Mouse (Mus musculus) embryonic facial prominence, embryonic 10.5 days (tissue): ENCODE measurements around the gene Tmem8b. TPM values are rescaled to one million over a fixed set of nuclear protein-coding genes. Genes with fewer than 3 reads are reported as not detected.

Experiments
- DNase-seq: peaks from one replicate; pipeline ENCODE4 v3.0.0-alpha.2; 2017; ENCODE audit warnings: low spot score
- H3K27ac ChIP-seq: fragments of 300-500 bp; sonication (generic); replicated peaks from 2 replicates; pipeline ENCODE4 v1.5.1; 2016; ENCODE audit warnings: mild to moderate bottlenecking
- H3K27me3 ChIP-seq: fragments of 300-500 bp; sonication (generic); replicated peaks from 2 replicates; pipeline ENCODE4 v1.6.1; 2016; ENCODE audit warnings: low read depth, mild to moderate bottlenecking; ENCODE audit not compliant: poor library complexity, severe bottlenecking
- H3K36me3 ChIP-seq: fragments of 300-500 bp; sonication (generic); replicated peaks from 2 replicates; pipeline ENCODE4 v1.6.1; 2016; ENCODE audit warnings: mild to moderate bottlenecking, moderate library complexity
- H3K4me1 ChIP-seq: fragments of 300-500 bp; sonication (generic); 2 replicates; pipeline ENCODE4 v1.6.1; 2016
- H3K4me3 ChIP-seq: fragments of 300-500 bp; sonication (generic); 2 replicates; pipeline ENCODE4 v1.5.1; 2016; ENCODE audit warnings: mild to moderate bottlenecking, moderate library complexity
- H3K9me3 ChIP-seq: fragments of 300-500 bp; sonication (generic); 2 replicates; pipeline ENCODE4 v1.6.1; 2016; ENCODE audit warnings: mild to moderate bottlenecking
- WGBS: fragments of 180-500 bp; shearing (Covaris S2); methylation state at CpG from one replicate; pipeline ENCODE4 v1.1.7; 2016; 5-methylcytosine and 5-hydroxymethylcytosine counted together
- polyA plus RNA-seq: library from polyadenylated mRNA; unstranded; fragments of >200 nt; fragmentation: Nextera tagmentation; extraction: Ambion mirVana; gene quantifications from 2 replicates; pipeline ENCODE4 v1.2.1, GENCODE M21; 2016

Tmem8b gene
- polyA plus RNA-seq, 1 experiment from 2014 or later = 5.1 TPM

- H3K27ac ChIP-seq = no peak overlapping the region
- WGBS = 81% methylated on average over 8 of the region's 8 CpGs
These were observed 4.9 kb downstream of the Tmem8b start for GRCm38 (mm10) chr4:43673703-43674102.

GRCm38 (mm10) chr4:43674974-43675373 is 6.2 kb downstream of the Tmem8b start:
- WGBS = 71% methylated on average over 5 of the region's 5 CpGs
- Histone ChIP-seq H3K27ac (no peak overlapping the region), H3K27me3 (peaks cover 15% of the 10 kb centered on the region), H3K4me1 (peaks cover 28% of the 10 kb centered on the region), H3K9me3 (no peaks in the 10 kb centered on the region), H3K4me3 (no peak overlapping the region), H3K36me3 (peaks cover 35% of the 10 kb centered on the region)
- DNase-seq = no peak

More at GRCm38 (mm10) chr4:43673703-43674102, 4.9 kb downstream of the Tmem8b start:
- no peak for DNase-seq
- Histone ChIP-seq H3K9me3 (no peaks in the 10 kb centered on the region), H3K4me3 (no peak overlapping the region), H3K4me1 (peaks cover 39% of the 10 kb centered on the region), H3K36me3 (peaks cover 33% of the 10 kb centered on the region), H3K27me3 (peaks cover 18% of the 10 kb centered on the region)

GRCm38 (mm10) chr4:43675608-43676007 is 6.8 kb downstream of the Tmem8b start:
- H3K4me1 ChIP-seq = peaks cover 22% of the 10 kb centered on the region
- H3K9me3 ChIP-seq = no peaks in the 10 kb centered on the region
- H3K27ac ChIP-seq = no peak overlapping the region
- DNase-seq = no peak
- peaks cover 37% of the 10 kb centered on the region for H3K36me3 ChIP-seq
- WGBS = 74% methylated on average over 4 of the region's 4 CpGs
- no peak overlapping the region for H3K4me3 ChIP-seq
- H3K27me3 ChIP-seq = peaks cover 10% of the 10 kb centered on the region

- Histone ChIP-seq H3K36me3 (peaks cover 57% of the 10 kb centered on the region), H3K27ac (no peak overlapping the region), H3K9me3 (no peaks in the 10 kb centered on the region), H3K27me3 (no peaks in the 10 kb centered on the region), H3K4me3 (no peak overlapping the region), H3K4me1 (0 out of 2 replicates have a peak, but pooled peaks cover 1% of the 10 kb centered on the region)
- WGBS = 88% methylated on average over 6 of the region's 6 CpGs
- DNase-seq = no peak
These were observed 9.8 kb downstream of the Tmem8b start for GRCm38 (mm10) chr4:43678541-43678940.

- no peak overlapping the region for H3K4me3 ChIP-seq
- no peaks in the 10 kb centered on the region for H3K4me1 ChIP-seq
- no peaks in the 10 kb centered on the region for H3K27me3 ChIP-seq
- no peaks in the 10 kb centered on the region for H3K9me3 ChIP-seq
- peaks cover 50% of the 10 kb centered on the region for H3K36me3 ChIP-seq
- WGBS = 87% methylated on average over 7 of the region's 7 CpGs
- H3K27ac ChIP-seq = no peak overlapping the region
- no peak for DNase-seq
These were observed 10.8 kb downstream of the Tmem8b start for GRCm38 (mm10) chr4:43679416-43680043.

- H3K4me3 ChIP-seq = no peak overlapping the region
- no peaks in the 10 kb centered on the region for H3K27me3 ChIP-seq
- H3K4me1 ChIP-seq = 0 out of 2 replicates have a peak, but pooled peaks cover 2% of the 10 kb centered on the region
- WGBS = 93% methylated on average over 17 of the region's 17 CpGs
- H3K27ac ChIP-seq = no peak overlapping the region
- no peaks in the 10 kb centered on the region for H3K9me3 ChIP-seq
- H3K36me3 ChIP-seq = peaks cover 25% of the 10 kb centered on the region
- DNase-seq = no peak
These were observed 21.2 kb downstream of the Tmem8b start for GRCm38 (mm10) chr4:43690021-43690420.

- Histone ChIP-seq H3K4me1 (0 out of 2 replicates have a peak, but pooled peaks cover 8% of the 10 kb centered on the region), H3K27me3 (no peaks in the 10 kb centered on the region), H3K9me3 (no peaks in the 10 kb centered on the region), H3K27ac (no peak overlapping the region), H3K4me3 (no peak overlapping the region), H3K36me3 (peaks cover 15% of the 10 kb centered on the region)
- DNase-seq = no peak
- whole genome bisulfite sequencing = 83% methylated on average over 5 of the region's 5 CpGs
These were observed 22.3 kb downstream of the Tmem8b start for GRCm38 (mm10) chr4:43691026-43691425.

- 87% methylated on average over 5 of the region's 5 CpGs for WGBS
- H3K36me3 ChIP-seq = peaks cover 10% of the 10 kb centered on the region
- no peak for DNase-seq
- H3K4me1 ChIP-seq = 0 out of 2 replicates have a peak, but pooled peaks cover 8% of the 10 kb centered on the region
- no peaks in the 10 kb centered on the region for H3K9me3 ChIP-seq
- H3K27me3 ChIP-seq = no peaks in the 10 kb centered on the region
- no peak overlapping the region for H3K27ac ChIP-seq
- H3K4me3 ChIP-seq = no peak overlapping the region
These were observed 25.1 kb downstream of the Tmem8b start for GRCm38 (mm10) chr4:43693806-43694241.

GRCm38 (mm10) chr4:43694439-43695248 is 25.9 kb downstream of the Tmem8b start:
- Histone ChIP-seq H3K27me3 (no peaks in the 10 kb centered on the region), H3K4me3 (no peak overlapping the region), H3K4me1 (0 out of 2 replicates have a peak, but pooled peaks cover 8% of the 10 kb centered on the region), H3K36me3 (peaks cover 6% of the 10 kb centered on the region), H3K9me3 (no peaks in the 10 kb centered on the region), H3K27ac (no peak overlapping the region; the same call in 1 of the 2 replicates)
- 77% methylated on average over 1 of the region's 1 CpGs for WGBS
- no peak for DNase-seq

- H3K27ac ChIP-seq = no peak overlapping the region; the same call in 1 of the 2 replicates
- no peaks in the 10 kb centered on the region for H3K9me3 ChIP-seq
- no peak for DNase-seq
- no peaks in the 10 kb centered on the region for H3K27me3 ChIP-seq
- WGBS = 36% methylated on average over 9 of the region's 9 CpGs
- H3K36me3 ChIP-seq = no peaks in the 10 kb centered on the region; the same call in 1 of the 2 replicates
- 0 out of 2 replicates have a peak, but pooled peaks cover 8% of the 10 kb centered on the region for H3K4me1 ChIP-seq
- H3K4me3 ChIP-seq = no peak overlapping the region
These were observed 26.5 kb downstream of the Tmem8b start for GRCm38 (mm10) chr4:43695249-43695671.

- Histone ChIP-seq H3K27me3 (no peaks in the 10 kb centered on the region), H3K4me3 (no peak overlapping the region), H3K9me3 (no peaks in the 10 kb centered on the region), H3K4me1 (0 out of 2 replicates have a peak, but pooled peaks cover 8% of the 10 kb centered on the region), H3K27ac (no peak overlapping the region), H3K36me3 (no peaks in the 10 kb centered on the region)
- WGBS = 93% methylated on average over 13 of the region's 13 CpGs
- DNase-seq = no peak
These were observed 27.8 kb downstream of the Tmem8b start for GRCm38 (mm10) chr4:43696561-43696960.

GRCm38 (mm10) chr4:43700707-43701106 is 31.9 kb downstream of the Tmem8b start, which contains the start of gene Olfr70:
Olfr70 (minus strand) TSS chr4:43700807.
- no peak within 1 kb of the TSS for H3K4me3 ChIP-seq
- H3K27ac ChIP-seq = no peak within 1 kb of the TSS
- H3K9me3 ChIP-seq = no peaks in the 10 kb centered on the region
- H3K4me1 ChIP-seq = no peaks in the 10 kb centered on the region
- no peaks in the 10 kb centered on the region for H3K36me3 ChIP-seq
- 0 out of 2 replicates have a peak, but pooled peaks cover under 1% of the 10 kb centered on the region for H3K27me3 ChIP-seq
- 87% methylated on average over 6 of the region's 6 CpGs for WGBS
- DNase-seq = no peak
